Mouse (Mus musculus) liver, adult 2 months (tissue): Measurements from ENCODE around the gene Gls2.

Source experiments
- CTCF ChIP-seq: fragments of 200-500 bp; IDR thresholded peaks from 2 replicates; pipeline ENCODE4 v1.5.1; 2011; ENCODE audit warnings: low read depth, low read length, control low read depth
- POLR2A ChIP-seq: fragments of 200-500 bp; IDR thresholded peaks from 2 replicates; pipeline ENCODE4 v1.6.1; 2011; ENCODE audit warnings: low read length, control low read depth; ENCODE audit not compliant: insufficient read depth; ENCODE audit errors: extremely low read depth

- TF ChIP-seq POLR2A (no peak), CTCF (peak; percentile 74)
Observed at GRCm38 (mm10) chr10:128149592-128149991, 44.7 kb upstream of the Gls2 start.
